Mouse (Mus musculus) lung, adult 2 months (tissue): ENCODE results near the gene Pgf. TPM values are rescaled to one million over a fixed set of nuclear protein-coding genes. Genes with fewer than 3 reads are reported as not detected.
A peak's percentile ranks its signal among the peaks of the same experiment; 100 is the strongest.

Experiments
- DNase-seq: peaks from one replicate; pipeline ENCODE4 v3.0.0; 2022
- H3K4me1 ChIP-seq: fragments of 200-500 bp; 2 replicates; pipeline ENCODE4 v1.6.1; 2011; ENCODE audit warnings: low read length; ENCODE audit not compliant: control insufficient read depth, insufficient read depth
- H3K4me3 ChIP-seq: fragments of 200-500 bp; replicated peaks from 2 replicates; pipeline ENCODE3; 2011; ENCODE audit warnings: low read depth, mild to moderate bottlenecking, control low read depth, low read length; ENCODE audit errors: extremely low read depth
- CTCF ChIP-seq: fragments of 200-500 bp; IDR thresholded peaks from 2 replicates; pipeline ENCODE4 v1.5.1; 2011; ENCODE audit warnings: mild to moderate bottlenecking, low read length, control low read depth; ENCODE audit not compliant: insufficient read depth
- POLR2A ChIP-seq: fragments of 200-500 bp; IDR thresholded peaks from 2 replicates; pipeline ENCODE4 v1.6.1; 2011; ENCODE audit warnings: low read depth, mild to moderate bottlenecking, control low read depth, low read length, borderline replicate concordance; ENCODE audit errors: extremely low read depth
- WGBS: fragments of 180-500 bp; shearing (Covaris S2); methylation state at CpG from one replicate; pipeline ENCODE4 v1.1.7; 2018; 5-methylcytosine and 5-hydroxymethylcytosine counted together
- polyA plus RNA-seq: library from polyadenylated mRNA; depleted of rRNA; stranded (reverse); fragments of >200 nt; gene quantifications from 2 replicates; pipeline ENCODE4 v1.2.3, GENCODE M21; 2012; rRNA removed

The Pgf gene
- 3.0 and 3.6 TPM in 2 replicates for polyA plus RNA-seq

GRCm38 (mm10) chr12:85177740-85178239, at the start of gene Pgf:
Gene Pgf (minus strand): TSS chr12:85177790.
- H3K4me3 ChIP-seq, result peak within 1 kb of the TSS; percentile 31
- 76% methylated on average over 10 of the region's 10 CpGs for WGBS
- no peak for TF ChIP-seq POLR2A
- no peak for TF ChIP-seq CTCF
- no peak for DNase-seq
- peaks cover 6% of the 10 kb centered on the region; the same call in 1 of the 2 replicates for H3K4me1 ChIP-seq

DNA sequence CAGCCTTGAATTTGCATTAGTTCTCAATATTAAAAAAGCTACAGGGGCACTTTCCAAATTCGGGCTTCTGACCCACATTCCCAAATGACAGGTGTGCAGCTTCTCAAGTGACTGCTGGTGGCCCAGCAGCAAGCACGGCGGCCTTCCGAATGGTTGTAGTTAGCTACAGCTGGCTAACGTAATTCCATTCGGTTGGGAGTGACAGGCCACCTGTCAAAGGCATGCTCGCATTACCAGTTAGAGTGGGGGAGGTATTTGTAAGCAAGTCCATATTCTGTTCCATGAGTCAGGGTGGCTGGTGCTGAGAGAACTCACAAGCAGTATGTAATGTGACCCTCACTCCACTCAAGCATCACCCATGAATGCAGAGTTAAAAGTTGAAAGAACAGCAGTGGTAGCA, 49.6 kb upstream of the Pgf start:
- WGBS, result 64% methylated on average over 7 of the region's 7 CpGs
- DNase-seq, result no peak
- TF ChIP-seq CTCF (no peak), POLR2A (no peak)
- Histone ChIP-seq H3K4me1 (no peaks in the 10 kb centered on the region), H3K4me3 (no peak overlapping the region)

DNA sequence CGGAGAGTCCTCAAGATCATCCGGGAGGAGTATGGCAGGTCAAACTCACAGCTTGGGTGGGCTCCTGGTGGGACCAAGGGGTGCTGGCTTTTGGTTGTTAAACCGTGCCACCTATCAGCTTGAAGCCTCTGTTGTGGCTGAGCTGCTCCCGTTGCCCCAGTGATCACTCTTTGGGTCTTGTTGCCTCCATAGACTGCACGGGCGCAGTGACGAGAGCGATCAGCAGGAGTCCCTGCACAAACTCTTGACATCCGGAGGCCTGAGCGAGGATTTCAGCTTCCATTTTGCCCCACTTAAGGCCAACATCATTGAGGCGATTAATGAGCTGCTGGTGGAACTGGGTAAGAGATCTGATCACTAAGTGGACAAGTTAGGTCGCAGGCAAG, 42.3 kb upstream of the Pgf start:
- WGBS, result 3% methylated on average over 12 of the region's 12 CpGs
- no peak for DNase-seq
- TF ChIP-seq CTCF (no peak), POLR2A (no peak)
- peak overlapping the region; percentile 65 for H3K4me3 ChIP-seq
- H3K4me1 ChIP-seq, result no peaks in the 10 kb centered on the region

GRCm38 (mm10) chr12:85219236-85219904, 41.8 kb upstream of the Pgf start, which contains the start of gene Eif2b2:
Gene Eif2b2 (plus strand): TSS chr12:85219481.
- WGBS, result under 1% methylated on average over 54 of the region's 54 CpGs
- H3K4me3 ChIP-seq, result peak within 1 kb of the TSS; percentile 65
- no peak for TF ChIP-seq CTCF
- peak; percentile 54; the same call in 1 of the 2 replicates for TF ChIP-seq POLR2A
- no peaks in the 10 kb centered on the region for H3K4me1 ChIP-seq
- DNase-seq, result peak; percentile 99

DNA sequence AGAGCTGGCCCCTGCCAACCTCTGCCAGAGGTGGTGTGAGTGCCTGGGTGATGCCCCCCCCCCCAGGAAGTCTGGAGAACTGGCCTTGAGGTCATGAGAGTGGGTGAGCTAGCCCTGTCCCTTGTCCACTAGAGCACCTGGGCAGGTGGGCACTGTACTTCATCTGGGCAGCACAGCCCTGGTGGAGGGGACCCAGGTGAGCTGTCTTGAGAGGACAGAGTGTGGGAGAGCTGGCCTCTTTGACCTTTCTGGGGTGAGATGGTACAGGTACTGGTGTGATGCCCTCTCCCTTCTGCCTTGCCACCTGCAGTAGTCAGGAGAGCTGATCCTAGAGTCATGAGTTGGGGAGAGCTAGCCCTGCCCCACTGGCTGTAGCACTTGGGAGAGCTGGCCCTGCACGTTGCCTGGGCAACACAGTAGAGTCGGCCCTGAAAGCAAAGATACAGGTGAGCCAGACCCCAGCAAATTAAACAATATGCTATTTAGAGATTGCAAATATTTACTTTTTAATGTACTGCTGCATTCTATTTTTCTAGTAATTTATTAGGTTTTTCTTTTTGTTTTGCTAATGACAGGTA, 40.2 kb upstream of the Pgf start:
- TF ChIP-seq CTCF, result no peak
- no peak for TF ChIP-seq POLR2A
- WGBS, result 76% methylated on average over 2 of the region's 2 CpGs
- no peak for DNase-seq

GRCm38 (mm10) chr12:85215031-85215430, 37.4 kb upstream of the Pgf start:
- DNase-seq, result no peak
- no peak overlapping the region for H3K4me3 ChIP-seq
- TF ChIP-seq CTCF, result no peak
- no peak for TF ChIP-seq POLR2A
- 73% methylated on average over 5 of the region's 5 CpGs for WGBS
- no peaks in the 10 kb centered on the region for H3K4me1 ChIP-seq

More for the DNA sequence above, 40.2 kb upstream of the Pgf start:
- Histone ChIP-seq H3K4me1 (no peaks in the 10 kb centered on the region), H3K4me3 (no peak overlapping the region)

DNA sequence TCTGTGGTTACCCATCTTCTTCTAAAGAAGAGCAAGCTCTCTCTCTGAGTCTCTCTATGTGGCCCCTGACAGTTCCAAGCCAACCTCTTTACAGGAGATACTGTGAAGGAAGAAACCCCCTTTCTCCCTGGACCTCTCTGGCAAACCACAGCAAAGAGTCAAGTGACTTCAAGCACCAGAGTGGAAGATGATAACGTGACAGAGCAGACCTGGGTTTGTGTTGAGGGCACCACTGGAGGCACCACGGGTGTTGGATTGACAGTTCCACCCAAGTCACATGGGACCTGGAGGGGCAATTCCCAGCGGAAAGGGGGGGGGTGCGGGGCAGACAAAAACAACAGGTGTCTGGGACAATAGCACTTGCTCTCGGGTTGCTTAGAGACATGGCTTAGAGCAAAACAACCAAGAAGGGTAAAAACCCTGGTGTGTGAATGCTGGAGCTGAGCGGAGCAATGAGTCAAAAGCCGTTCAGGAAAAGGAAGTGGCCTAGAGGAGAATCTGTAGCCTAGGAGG, 31.2 kb upstream of the Pgf start:
- no peak for DNase-seq
- TF ChIP-seq POLR2A (no peak), CTCF (no peak)
- 31% methylated on average over 7 of the region's 7 CpGs for WGBS

GRCm38 (mm10) chr12:85205425-85205824, 27.8 kb upstream of the Pgf start:
- TF ChIP-seq POLR2A, result no peak
- TF ChIP-seq CTCF, result no peak
- WGBS, result 83% methylated on average over 10 of the region's 10 CpGs
- H3K4me3 ChIP-seq, result no peak overlapping the region
- H3K4me1 ChIP-seq, result no peaks in the 10 kb centered on the region
- no peak for DNase-seq

More for the DNA sequence above, 31.2 kb upstream of the Pgf start:
- H3K4me1 ChIP-seq, result no peaks in the 10 kb centered on the region
- no peak overlapping the region for H3K4me3 ChIP-seq

DNA sequence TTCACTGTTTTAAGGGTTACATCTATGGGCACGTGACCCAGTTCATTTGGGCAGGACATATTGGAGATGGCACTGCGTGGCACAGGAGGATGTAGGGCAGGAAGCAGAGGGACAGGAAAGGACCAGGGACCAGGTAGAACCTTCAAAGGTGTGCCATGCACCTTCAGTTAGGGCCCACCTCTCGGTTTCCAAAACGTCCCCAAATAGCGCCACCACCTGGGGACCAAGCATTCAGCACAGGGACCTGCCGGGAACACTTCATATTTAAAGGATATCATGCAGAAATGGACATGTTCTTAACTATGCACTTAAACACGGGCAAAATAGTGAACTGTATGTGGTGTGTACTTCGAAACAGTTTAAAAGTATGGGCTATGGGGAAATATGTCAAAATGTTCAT, 26.5 kb upstream of the Pgf start:
- no peak for TF ChIP-seq POLR2A
- 0 out of 2 replicates have a peak, but pooled peaks have one; percentile 6 for TF ChIP-seq CTCF
- H3K4me3 ChIP-seq, result no peak overlapping the region
- no peak for DNase-seq
- no peaks in the 10 kb centered on the region for H3K4me1 ChIP-seq
- WGBS, result 61% methylated on average over 8 of the region's 8 CpGs
